Mouse (Mus musculus): ENCODE results near the gene Ypel3. TPM values are rescaled to one million over a fixed set of nuclear protein-coding genes. Genes with fewer than 3 reads are reported as not detected.
"Not testable (repeated sequence)": the region's sequence is repeated elsewhere in the genome, so short reads cannot be mapped to it uniquely, and the experiment has no call there.

Ypel3 gene
- total RNA-seq, 2 experiments from 2014 or later, result 74.6 to 93.1 TPM

DNA sequence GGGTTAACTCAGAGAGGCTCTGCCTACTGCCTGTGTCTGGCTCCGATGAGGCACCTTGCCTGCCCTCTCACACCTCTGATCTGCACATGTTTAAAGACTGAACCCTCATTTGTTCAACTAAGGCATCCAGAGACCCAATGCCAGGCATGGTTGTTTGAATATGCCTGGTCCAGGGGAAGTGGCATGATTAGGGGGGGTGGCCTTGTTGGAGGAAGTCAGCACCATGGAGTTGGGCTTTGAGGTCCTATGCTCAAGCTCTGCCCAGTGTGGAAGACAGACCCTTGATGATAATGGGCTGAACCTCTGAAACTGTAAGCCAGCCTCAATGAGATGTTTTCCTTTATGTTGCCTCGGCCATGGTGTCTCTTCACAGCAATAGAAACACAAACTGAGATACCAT, 3.4 kb upstream of the Ypel3 start:
- intact Hi-C loops (cut with DNase I), result loop anchor here (10.0 kb wide), 2 partner anchors 299 to 339 kb away; partner anchors contain the start of gene Sh2b1
- no peak overlapping the region for H3K27ac ChIP-seq
- DNase-seq, result no peak
- no peak for TF ChIP-seq CTCF (IDR thresholded peaks at IDR 0.05)
- no peak overlapping the region for H3K4me3 ChIP-seq

DNA sequence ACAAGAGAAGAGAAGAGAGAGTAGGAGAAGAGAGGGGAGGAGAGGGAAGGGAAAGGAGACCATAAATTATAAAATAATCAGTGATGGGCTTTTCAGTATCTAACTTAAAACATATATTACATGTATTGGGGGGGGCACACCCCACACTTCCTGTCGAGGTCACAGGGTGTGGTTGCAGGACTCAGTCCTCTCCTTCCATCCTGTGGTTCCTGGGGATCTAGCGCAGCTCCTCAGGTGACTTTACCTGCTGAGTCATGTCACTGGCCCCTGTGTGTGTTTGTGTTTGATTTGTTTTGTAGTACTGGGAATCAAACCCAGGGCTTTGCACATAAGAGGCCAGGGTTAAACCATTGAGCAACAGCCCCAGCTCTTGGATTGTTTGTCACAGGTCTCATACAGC, 2.3 kb upstream of the Ypel3 start:
- intact Hi-C loops (cut with DNase I), result loop anchor here (10.0 kb wide), 2 partner anchors 300 to 340 kb away; partner anchors contain the start of gene Sh2b1
- no peak for TF ChIP-seq CTCF (IDR thresholded peaks at IDR 0.05)

DNA sequence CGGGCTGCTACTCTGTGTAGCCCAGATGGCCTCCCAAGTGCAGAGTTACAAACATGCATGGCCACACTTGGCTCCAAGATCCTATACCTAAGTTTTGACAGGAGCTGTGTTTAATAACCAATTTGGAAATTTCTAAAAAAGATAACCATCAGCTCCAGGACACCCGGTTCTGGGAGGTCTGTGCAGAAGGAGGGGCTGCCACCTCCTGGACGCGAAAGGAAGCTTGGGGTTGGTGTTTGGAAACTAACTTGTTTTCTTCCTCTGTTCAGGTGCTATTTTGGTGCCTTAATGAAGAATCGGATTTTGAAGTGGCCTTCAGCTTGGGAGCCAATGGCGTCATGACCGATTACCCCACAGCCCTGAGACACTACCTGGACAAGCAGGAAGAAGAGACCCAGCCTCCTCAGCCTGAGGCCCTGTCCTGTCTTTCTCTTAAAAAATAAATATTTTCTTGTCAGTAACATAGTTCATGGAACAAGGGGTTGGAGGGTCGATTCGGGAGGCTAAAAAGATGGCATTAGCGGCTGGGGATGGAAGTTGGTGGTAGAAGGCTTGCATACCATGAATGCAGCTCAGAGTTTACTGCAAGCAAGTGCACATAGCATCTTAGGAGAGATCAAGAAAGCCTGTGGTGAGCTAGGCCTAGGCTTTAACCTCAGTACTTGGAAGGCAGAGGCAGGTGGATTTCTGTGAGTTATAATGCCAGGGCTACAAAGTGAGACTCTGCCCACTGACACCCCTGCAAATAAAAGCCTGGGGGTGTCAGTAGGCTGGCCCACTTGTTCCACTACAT, 1.4 kb upstream of the Ypel3 start:
- no peak for DNase-seq
- peak overlapping the region; percentile 99 for H3K27ac ChIP-seq
- peak overlapping the region; percentile 90 for H3K4me3 ChIP-seq
- peak; percentile 46 for TF ChIP-seq CTCF (IDR thresholded peaks at IDR 0.05)
- intact Hi-C loops (cut with DNase I), result loop anchor here (10.0 kb wide), 2 partner anchors 301 to 341 kb away; partner anchors contain the start of gene Sh2b1

More for the DNA sequence above, 2.3 kb upstream of the Ypel3 start:
- peak overlapping the region; percentile 99 for H3K27ac ChIP-seq
- no peak for DNase-seq
- H3K4me3 ChIP-seq, result no peak overlapping the region

DNA sequence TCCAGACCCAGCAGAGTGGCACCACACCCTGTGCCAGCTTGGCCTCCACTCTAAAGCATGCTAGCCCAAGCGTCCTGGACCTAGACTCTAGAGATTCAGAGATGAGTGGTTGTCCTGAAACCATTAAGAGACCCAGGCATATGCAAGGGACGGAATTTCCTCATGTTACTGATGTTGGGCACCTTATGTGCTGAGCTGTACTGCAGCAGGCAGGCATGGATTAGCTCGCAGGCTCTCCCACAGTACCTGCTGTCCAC, 849 bp upstream of the Ypel3 start:
- no peak for DNase-seq
- TF ChIP-seq CTCF (IDR thresholded peaks at IDR 0.05), result no peak
- intact Hi-C loops (cut with DNase I), result loop anchor here (1.0 to 10.0 kb wide), 3 partner anchors 16 to 341 kb away; partner anchors contain the start of gene Sh2b1
- Histone ChIP-seq H3K27ac (peak overlapping the region; percentile 99), H3K4me3 (peak overlapping the region; percentile 90)

DNA sequence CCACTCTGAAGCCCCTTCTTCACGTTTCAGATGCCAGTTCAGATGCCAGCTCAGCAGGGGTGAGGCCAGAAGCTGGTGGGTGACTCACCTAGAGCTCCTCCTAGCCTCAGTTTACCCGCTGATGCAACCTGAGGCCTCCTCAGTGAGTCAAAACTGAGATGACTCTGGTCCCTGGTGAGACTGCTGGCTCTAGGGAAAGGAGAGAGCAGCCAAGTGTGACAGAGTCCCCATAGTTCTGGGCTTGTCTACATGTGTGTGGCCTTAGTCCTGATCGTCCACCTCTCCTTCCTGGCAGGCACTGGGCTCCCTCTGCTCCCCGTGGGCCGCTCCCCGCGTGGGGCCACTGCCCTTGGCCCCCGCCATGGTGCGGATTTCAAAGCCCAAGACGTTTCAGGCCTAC, 721 bp downstream of the Ypel3 start:
- H3K27ac ChIP-seq, result peak overlapping the region; percentile 99
- H3K4me3 ChIP-seq, result peak overlapping the region; percentile 90
- DNase-seq, result no peak
- intact Hi-C loops (cut with DNase I), result loop anchor here (10.0 kb wide), 2 partner anchors 303 to 343 kb away; partner anchors contain the start of gene Sh2b1
- TF ChIP-seq CTCF (IDR thresholded peaks at IDR 0.05), result no peak

DNA sequence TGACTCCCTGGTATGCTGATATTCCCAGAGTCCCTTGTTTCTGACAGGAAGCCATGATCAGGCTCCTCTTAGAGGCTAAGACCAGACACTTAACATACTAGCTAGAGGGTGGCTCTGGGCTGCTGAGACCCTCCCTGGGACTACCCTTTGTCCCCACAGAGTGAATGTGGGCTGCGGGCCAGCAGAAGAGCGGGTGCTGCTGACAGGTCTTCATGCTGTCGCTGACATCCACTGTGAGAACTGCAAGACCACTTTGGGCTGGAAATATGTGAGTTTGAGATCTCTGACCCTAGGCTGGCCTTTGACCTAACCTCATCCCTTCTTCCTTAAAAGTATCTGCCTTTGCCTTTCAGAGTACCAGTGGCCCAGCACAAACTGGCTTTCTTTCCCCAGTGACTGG, 1.4 kb downstream of the Ypel3 start:
- intact Hi-C loops (cut with DNase I), result loop anchor here (10.0 kb wide), 2 partner anchors 303 to 343 kb away; partner anchors contain the start of gene Sh2b1
- Histone ChIP-seq H3K4me3 (peak overlapping the region; percentile 90), H3K27ac (peak overlapping the region; percentile 99)

DNA sequence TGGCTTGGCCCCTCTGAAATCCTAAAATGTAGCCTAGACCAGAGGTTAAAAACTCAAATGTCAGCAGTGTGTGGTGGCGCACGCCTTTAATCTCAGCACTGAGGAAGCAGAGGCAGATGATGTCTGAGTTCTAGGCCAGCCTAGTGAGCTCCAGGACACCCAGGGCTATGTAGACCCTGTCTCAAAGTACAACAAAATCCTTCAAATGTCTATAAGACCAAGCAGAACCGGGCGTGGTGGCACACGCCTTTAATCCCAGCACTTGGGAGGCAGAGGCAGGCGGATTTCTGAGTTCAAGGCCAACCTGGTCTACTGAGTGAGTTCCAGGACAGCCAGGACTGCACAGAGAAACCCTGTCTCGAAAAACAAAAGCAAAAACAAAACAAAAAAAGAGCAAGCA, 2.3 kb downstream of the Ypel3 start:
- peak overlapping the region; percentile 99 for H3K27ac ChIP-seq
- not testable (repeated sequence) for DNase-seq
- peak overlapping the region; percentile 90 for H3K4me3 ChIP-seq
- intact Hi-C loops (cut with DNase I), result loop anchor here (10.0 kb wide), 2 partner anchors 304 to 344 kb away; partner anchors contain the start of gene Sh2b1

More for the DNA sequence above, 1.4 kb downstream of the Ypel3 start:
- TF ChIP-seq CTCF (IDR thresholded peaks at IDR 0.05), result no peak
- DNase-seq, result no peak

DNA sequence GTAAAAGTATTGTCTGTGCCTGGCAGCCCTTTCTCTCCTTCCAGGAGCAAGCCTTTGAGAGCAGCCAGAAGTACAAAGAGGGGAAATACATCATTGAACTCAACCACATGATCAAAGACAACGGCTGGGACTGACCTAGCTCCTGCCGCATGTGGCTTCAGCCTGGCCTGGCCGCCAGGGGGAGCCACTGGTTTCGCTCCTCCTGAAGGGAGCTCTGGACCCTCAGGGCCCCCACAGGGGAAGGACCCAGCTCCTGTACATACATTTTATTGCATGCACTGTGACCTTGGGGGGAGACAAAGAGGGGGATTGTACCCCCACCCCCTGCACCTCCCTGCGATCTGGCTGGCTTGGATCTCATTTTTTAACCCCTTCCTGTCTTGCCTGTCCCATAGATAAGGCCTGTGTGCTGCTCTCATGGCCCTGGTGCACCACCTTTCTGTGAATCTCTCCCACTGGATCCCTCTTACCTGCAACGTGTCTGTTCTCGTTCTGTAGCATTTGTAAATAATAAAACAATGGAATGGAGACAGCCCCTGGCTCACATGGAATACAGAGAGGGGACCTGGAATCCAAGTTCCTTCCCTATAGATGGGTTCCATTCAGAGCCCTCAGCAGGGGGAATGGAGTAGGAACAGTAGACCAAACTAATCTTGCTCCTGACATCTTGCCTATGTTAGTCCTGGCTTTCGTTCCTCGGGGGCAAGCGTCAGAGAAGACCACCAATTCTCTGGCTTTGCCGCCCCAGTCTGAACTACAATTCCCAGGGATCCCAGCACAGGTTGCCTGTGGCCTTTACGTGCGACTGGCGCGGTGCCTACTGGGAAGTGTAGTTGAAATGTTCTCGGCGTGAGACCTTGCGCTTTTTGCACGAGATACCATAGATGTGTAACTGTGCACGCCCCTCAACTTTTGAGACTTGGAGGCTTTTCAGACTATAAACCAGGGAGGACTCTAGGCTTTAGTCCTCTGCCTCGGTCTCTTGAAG, 3.5 kb downstream of the Ypel3 start:
- DNase-seq, result peak; percentile 90
- peak overlapping the region; percentile 75 for H3K4me3 ChIP-seq
- peak overlapping the region; percentile 99 for H3K27ac ChIP-seq
- intact Hi-C loops (cut with DNase I), result loop anchor here (10.0 kb wide), 2 partner anchors 305 to 345 kb away; partner anchors contain the start of gene Sh2b1
- peak; percentile 96; the same call in 1 of the 2 replicates for TF ChIP-seq CTCF (IDR thresholded peaks at IDR 0.05)

DNA sequence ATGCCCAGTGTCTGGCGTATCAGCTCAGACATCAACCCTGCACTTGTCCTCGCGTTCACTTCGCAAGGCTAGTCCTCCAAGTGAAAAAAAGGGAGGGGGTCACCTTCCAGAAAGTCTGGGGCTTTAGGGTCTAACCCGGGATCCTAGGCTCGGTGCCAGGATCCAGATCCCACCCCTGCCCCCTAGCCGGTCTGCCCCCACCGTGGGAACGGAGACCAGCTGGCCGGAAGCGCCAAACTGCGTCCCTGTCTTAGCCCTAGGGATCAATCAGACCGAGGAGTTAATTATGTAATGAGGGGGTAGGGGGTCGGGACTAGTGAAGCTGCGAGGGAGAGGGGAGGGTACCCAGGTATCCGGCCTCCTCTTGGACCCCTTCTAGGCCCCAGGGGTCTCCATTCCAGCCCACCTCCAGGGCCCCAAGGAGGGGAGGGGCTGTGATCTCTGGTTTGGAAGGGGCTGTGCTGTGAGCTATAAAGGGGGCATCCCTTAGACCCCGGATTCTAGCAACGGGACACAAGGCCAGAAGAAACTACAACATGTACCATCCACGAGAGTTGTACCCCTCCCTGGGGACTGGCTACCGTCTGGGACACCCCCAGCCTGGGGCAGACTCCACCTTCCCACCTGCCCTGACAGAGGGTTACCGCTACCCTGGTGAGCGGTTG, 4.3 kb downstream of the Ypel3 start, which contains the start of gene Tbx6:
Tbx6 (plus strand) TSS at position 513 of the 665 bp plus-strand sequence.
- peak; percentile 67 for DNase-seq
- no peak for TF ChIP-seq CTCF (IDR thresholded peaks at IDR 0.05)
- peak within 1 kb of the TSS; percentile 99 for H3K27ac ChIP-seq
- peak within 1 kb of the TSS; percentile 75 for H3K4me3 ChIP-seq
- intact Hi-C loops (cut with DNase I), result no loop called here

DNA sequence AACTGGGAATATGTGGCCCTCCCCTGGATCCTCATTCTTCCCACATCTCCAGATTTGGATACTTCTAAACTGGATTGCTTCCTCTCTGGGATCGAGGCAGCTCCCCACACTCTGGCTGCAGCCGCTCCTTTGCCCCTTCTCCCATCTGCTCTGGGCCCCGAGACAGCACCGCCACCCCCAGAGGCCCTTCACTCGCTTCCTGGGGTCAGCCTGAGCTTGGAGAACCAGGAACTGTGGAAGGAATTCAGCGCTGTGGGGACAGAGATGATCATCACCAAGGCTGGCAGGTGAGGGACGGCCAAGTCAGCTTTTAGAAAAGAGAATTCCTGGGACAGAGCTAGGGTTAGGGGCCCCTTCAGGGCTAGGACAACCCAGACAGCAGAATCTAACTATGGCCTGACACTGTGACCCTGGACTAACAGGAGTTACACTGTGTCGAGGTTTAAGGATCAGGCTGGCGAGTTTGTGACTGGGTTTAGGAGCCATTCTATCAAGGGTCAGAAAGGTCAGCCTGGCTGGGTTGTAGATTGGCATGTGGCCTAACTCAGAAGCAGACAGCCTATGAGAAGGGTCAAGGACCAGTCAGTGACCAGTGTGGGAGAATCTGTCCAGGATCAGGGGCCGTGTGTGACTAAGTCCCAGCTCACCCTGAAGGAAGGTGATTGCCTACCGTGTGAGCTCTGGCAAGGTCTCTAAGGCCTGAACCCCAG, 5.1 kb downstream of the Ypel3 start:
- H3K27ac ChIP-seq, result peak overlapping the region; percentile 70; the same call in 1 of the 2 replicates

DNA sequence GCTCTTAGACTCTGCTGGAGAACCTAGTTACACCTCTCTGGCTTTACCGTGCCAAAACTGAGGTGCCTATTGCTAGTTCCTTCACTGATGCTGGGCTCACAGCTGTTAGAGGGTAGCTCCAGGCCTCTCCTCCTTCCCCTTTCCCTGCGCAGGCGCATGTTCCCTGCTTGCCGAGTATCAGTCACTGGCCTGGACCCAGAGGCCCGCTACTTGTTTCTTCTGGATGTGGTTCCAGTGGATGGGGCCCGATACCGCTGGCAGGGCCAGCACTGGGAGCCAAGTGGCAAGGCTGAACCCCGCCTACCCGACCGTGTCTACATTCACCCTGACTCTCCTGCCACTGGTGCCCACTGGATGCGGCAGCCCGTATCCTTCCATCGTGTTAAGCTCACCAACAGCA, 5.9 kb downstream of the Ypel3 start:
- H3K27ac ChIP-seq, result no peak overlapping the region
- DNase-seq, result no peak
- intact Hi-C loops (cut with DNase I), result no loop called here
- TF ChIP-seq CTCF (IDR thresholded peaks at IDR 0.05), result no peak
- no peak overlapping the region for H3K4me3 ChIP-seq

More for the DNA sequence above, 5.1 kb downstream of the Ypel3 start:
- intact Hi-C loops (cut with DNase I), result no loop called here
- peak overlapping the region; percentile 75; the same call in 1 of the 2 replicates for H3K4me3 ChIP-seq
- no peak for DNase-seq
- TF ChIP-seq CTCF (IDR thresholded peaks at IDR 0.05), result no peak
